Mouse (Mus musculus) bone marrow macrophage, adult 2 months (primary cell): ENCODE results near the gene Zfp652.

Source experiments
- CTCF ChIP-seq: IDR thresholded peaks from 2 replicates; pipeline ENCODE4 v1.5.1; 2012; ENCODE audit warnings: low read depth, mild to moderate bottlenecking, low read length, moderate library complexity
- POLR2A ChIP-seq: IDR thresholded peaks from 2 replicates; pipeline ENCODE4 v1.6.1; 2012; ENCODE audit warnings: mild to moderate bottlenecking, low read depth, low read length, borderline replicate concordance

- TF ChIP-seq CTCF (no peak), POLR2A (no peak)
These were observed 30.4 kb upstream of the Zfp652 start for GRCm38 (mm10) chr11:95681995-95682601.
